14 mouse cellular contexts compared by ENCODE assay signal in genomic region chr7:141062525-141062924, GRCm38 (mm10). TPM values are rescaled to one million over a fixed set of nuclear protein-coding genes. Genes with fewer than 3 reads are reported as not detected.
A peak's percentile ranks its signal among the peaks of the same experiment; 100 is the strongest.
DNase-seq lines count a peak whose midpoint lies in the region; ATAC-seq and TF ChIP-seq lines count a peak whose summit lies in the region.
"Had no signal": no experiment of that assay in that cellular context is flagged by ENCODE, and none has a peak within 500 bp of the region (broad histone marks: within the 10 kb centered on the region; RNA-seq: fewer than 3 reads in every experiment).

No protein-coding gene starts in this region.

- no peaks in the 10 kb centered on the region for H3K27me3 ChIP-seq in cerebellum, adult 2 months (ENCODE audit: control insufficient read depth, insufficient read depth, low read length)
- no peaks in the 10 kb centered on the region for H3K27me3 ChIP-seq in forebrain, postnatal 0 days (ENCODE audit: insufficient read depth, low read length)
- H3K27me3 ChIP-seq in midbrain, embryonic 13.5 days, result no peaks in the 10 kb centered on the region

- peaks cover 20% of the 10 kb centered on the region for H3K4me1 ChIP-seq in cerebellum, adult 2 months (ENCODE audit: control insufficient read depth, insufficient read depth, low read length)
- H3K4me1 ChIP-seq in forebrain, postnatal 0 days (ENCODE audit: insufficient read depth), result peaks cover 18% of the 10 kb centered on the region
- H3K4me1 ChIP-seq in midbrain, embryonic 13.5 days (replicated peaks), result peaks cover 29% of the 10 kb centered on the region

- no peak for TF ChIP-seq POLR2A in cerebellum, adult 2 months (IDR thresholded peaks at IDR 0.05; ENCODE audit: borderline replicate concordance, insufficient read depth, low read length)

- DNase-seq in heart, adult 11 months, result peak; percentile 90
- no peak for DNase-seq in heart, adult 18-20 months
- DNase-seq in cerebellum, adult 2 months, result peak; percentile 66 to 81
- no peak for DNase-seq in forebrain, postnatal 0 days
- DNase-seq in testis, postnatal 10 days (ENCODE audit: low spot score), result no peak
- DNase-seq in T-cell, adult 2 months (ENCODE audit: low spot score), result no peak
- no peak for DNase-seq in spleen, postnatal 10 days (ENCODE audit: low spot score in 2 of 2)
- DNase-seq: kidney, adult 18-20 months had no signal

- no peak for ATAC-seq in forebrain, postnatal 0 days
- no peak for ATAC-seq in midbrain, embryonic 13.5 days
- ATAC-seq: liver, embryonic 12.5 days had no signal

- 0 out of 2 replicates have a peak overlapping the region, but pooled peaks have one; percentile 0 for H3K27ac ChIP-seq in cerebellum, adult 2 months (ENCODE audit: insufficient read depth, low read length)
- H3K27ac ChIP-seq in forebrain, postnatal 0 days (ENCODE audit: low read depth, low read length), result no peak overlapping the region
- H3K27ac ChIP-seq in midbrain, embryonic 13.5 days, result no peak overlapping the region
- H3K27ac ChIP-seq: heart, embryonic 15.5 days; liver, embryonic 12.5 days had no signal

- no peaks in the 10 kb centered on the region for H3K9me3 ChIP-seq in forebrain, postnatal 0 days (ENCODE audit: low read length)
- H3K9me3 ChIP-seq in midbrain, embryonic 13.5 days, result no peaks in the 10 kb centered on the region
- H3K9me3 ChIP-seq: heart, embryonic 15.5 days; liver, embryonic 12.5 days had no signal

- no peak overlapping the region; the same call in 1 of the 2 replicates for H3K9ac ChIP-seq in forebrain, postnatal 0 days
- H3K9ac ChIP-seq in midbrain, embryonic 13.5 days (replicated peaks), result no peak overlapping the region; the same call in 1 of the 2 replicates
- H3K9ac ChIP-seq: heart, embryonic 15.5 days; liver, embryonic 12.5 days had no signal

- WGBS in cerebellum, adult 2 months, result 13% methylated on average over 7 of the region's 7 CpGs
- WGBS in forebrain, postnatal 0 days, result 73% methylated on average over 7 of the region's 7 CpGs
- WGBS in midbrain, embryonic 13.5 days, result 95% methylated on average over 7 of the region's 7 CpGs

- H3K36me3 ChIP-seq in forebrain, postnatal 0 days (ENCODE audit: insufficient read depth), result peaks cover 39% of the 10 kb centered on the region
- H3K36me3 ChIP-seq in midbrain, embryonic 13.5 days, result peaks cover 45% of the 10 kb centered on the region
- H3K36me3 ChIP-seq: heart, embryonic 15.5 days; liver, embryonic 12.5 days had no signal

- peak overlapping the region; percentile 0 for H3K4me3 ChIP-seq in cerebellum, adult 2 months (replicated peaks; ENCODE audit: insufficient read depth, low read depth, low read length)
- H3K4me3 ChIP-seq in forebrain, postnatal 0 days (ENCODE audit: low read depth, low read length), result no peak overlapping the region
- peak overlapping the region; percentile 92 for H3K4me3 ChIP-seq in midbrain, embryonic 13.5 days (replicated peaks)
- H3K4me3 ChIP-seq: heart, embryonic 15.5 days; liver, embryonic 12.5 days had no signal

- H3K4me2 ChIP-seq in forebrain, postnatal 0 days (ENCODE audit: low read depth), result peak overlapping the region; percentile 84
- peak overlapping the region; percentile 74 for H3K4me2 ChIP-seq in midbrain, embryonic 13.5 days (replicated peaks)
- H3K4me2 ChIP-seq: heart, embryonic 15.5 days; liver, embryonic 12.5 days had no signal

- no peak for TF ChIP-seq CTCF in cerebellum, adult 2 months (IDR thresholded peaks at IDR 0.05; ENCODE audit: borderline replicate concordance, insufficient read depth, low read depth, low read length)
- TF ChIP-seq CTCF in forebrain, postnatal 0 days (IDR thresholded peaks at IDR 0.05; ENCODE audit: low read depth), result no peak

RNA-seq across cellular contexts. Expression of gene B4galnt4, which starts 1.6 kb away (rescaled TPM):
- not detected for total RNA-seq in heart, adult 18-20 months (2021)
- 79.0 and 90.6 TPM in 2 replicates for polyA plus RNA-seq in cerebellum, adult 2 months (2012; rRNA removed)
- 126 and 163 TPM in 2 replicates for total RNA-seq in forebrain, postnatal 0 days (2014; rRNA removed)
- 42.3 and 47.4 TPM in 2 replicates for polyA plus RNA-seq in forebrain, postnatal 0 days (2015; fragmentation: Nextera tagmentation; extraction: Ambion mirVana)
- 44.1 and 48.3 TPM in 2 replicates for polyA plus RNA-seq in midbrain, embryonic 13.5 days (2015; fragmentation: Nextera tagmentation; extraction: Ambion mirVana)

RNA-seq across cellular contexts. Expression of gene Pkp3, which starts 15.5 kb away (rescaled TPM):
- 1 to 10 TPM in 1 of 2 experiments, under 1 TPM in 1; 0.37 to 1.6 TPM for total RNA-seq in heart, adult 18-20 months (2021)
- 9.6 and 11.2 TPM in 2 replicates for polyA plus RNA-seq in cerebellum, adult 2 months (2012; rRNA removed)
- total RNA-seq in forebrain, postnatal 0 days (2014; rRNA removed), result not detected in 2 replicates
- 0.08 TPM in 1 of 2 replicates, not detected in the other for polyA plus RNA-seq in forebrain, postnatal 0 days (2015; fragmentation: Nextera tagmentation; extraction: Ambion mirVana)
- polyA plus RNA-seq in midbrain, embryonic 13.5 days (2015; fragmentation: Nextera tagmentation; extraction: Ambion mirVana), result 0.14 and 0.15 TPM in 2 replicates
- total RNA-seq: layer of hippocampus, adult 8-10 months had no signal

RNA-seq across cellular contexts. Expression of gene Gm17387, which starts 33.6 kb away (rescaled TPM):
- total RNA-seq in heart, adult 18-20 months (2021), result not detected
- not detected in 2 replicates for polyA plus RNA-seq in cerebellum, adult 2 months (2012; rRNA removed)
- not detected in 2 replicates for total RNA-seq in forebrain, postnatal 0 days (2014; rRNA removed)
- not detected in 2 replicates for polyA plus RNA-seq in forebrain, postnatal 0 days (2015; fragmentation: Nextera tagmentation; extraction: Ambion mirVana)
- polyA plus RNA-seq in midbrain, embryonic 13.5 days (2015; fragmentation: Nextera tagmentation; extraction: Ambion mirVana), result not detected in 2 replicates
- total RNA-seq: adrenal gland, postnatal 4 days; layer of hippocampus, adult 8-10 months had no signal
- polyA plus RNA-seq: C2C12; heart, embryonic 15.5 days; liver, embryonic 12.5 days had no signal

RNA-seq across cellular contexts. Expression of gene Sigirr, which starts 37.8 kb away (rescaled TPM):
- 1 to 10 TPM; 4.2 to 4.7 TPM for total RNA-seq in heart, adult 18-20 months (2021)
- polyA plus RNA-seq in cerebellum, adult 2 months (2012; rRNA removed), result 2.8 and 4.1 TPM in 2 replicates
- total RNA-seq in forebrain, postnatal 0 days (2014; rRNA removed), result 2.9 TPM in 2 replicates
- polyA plus RNA-seq in forebrain, postnatal 0 days (2015; fragmentation: Nextera tagmentation; extraction: Ambion mirVana), result 2.4 and 2.7 TPM in 2 replicates
- 1.8 and 2.6 TPM in 2 replicates for polyA plus RNA-seq in midbrain, embryonic 13.5 days (2015; fragmentation: Nextera tagmentation; extraction: Ambion mirVana)

RNA-seq across cellular contexts. Expression of gene Ifitm6, which starts 44.8 kb away (rescaled TPM):
- not detected for total RNA-seq in heart, adult 18-20 months (2021)
- 0.56 and 0.87 TPM in 2 replicates for polyA plus RNA-seq in cerebellum, adult 2 months (2012; rRNA removed)
- 2.0 TPM in 1 of 2 replicates, not detected in the other for total RNA-seq in forebrain, postnatal 0 days (2014; rRNA removed)
- polyA plus RNA-seq in forebrain, postnatal 0 days (2015; fragmentation: Nextera tagmentation; extraction: Ambion mirVana), result 0.34 and 0.38 TPM in 2 replicates
- 0.51 and 0.54 TPM in 2 replicates for polyA plus RNA-seq in midbrain, embryonic 13.5 days (2015; fragmentation: Nextera tagmentation; extraction: Ambion mirVana)

Comparison
In these comparisons a context has a peak if more than half of its experiments do, and no peak if none do; other contexts are left out.
1. DNase-seq: peak in heart, adult 11 months (single experiment) and cerebellum, adult 2 months (2 of 2); none in heart, adult 18-20 months (0 of 2), forebrain, postnatal 0 days (single experiment), testis, postnatal 10 days (single experiment), T-cell, adult 2 months (single experiment) and spleen, postnatal 10 days (0 of 2).